In the genomic region with DNA sequence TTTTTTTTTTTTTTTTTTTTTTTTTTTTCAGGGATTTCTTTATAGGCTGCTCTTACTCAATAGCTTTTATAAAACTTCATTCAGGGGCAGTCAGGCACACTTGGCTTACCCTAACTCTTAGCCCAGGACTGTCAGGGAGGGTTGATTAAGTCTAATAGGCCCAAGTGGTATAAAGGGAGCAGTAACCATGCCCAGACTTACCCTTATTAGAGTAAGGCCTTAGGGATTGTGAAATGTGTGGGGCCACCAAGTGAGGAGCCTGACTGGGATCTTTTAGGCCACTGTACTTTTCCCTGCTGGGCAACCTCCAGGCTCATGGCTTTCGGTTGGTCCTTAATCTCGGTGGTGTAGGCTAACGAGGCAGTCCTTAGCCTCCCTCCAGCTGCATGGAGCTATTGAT, we compare ENCODE assay signal across 24 mouse cellular contexts. TPM values are rescaled to one million over a fixed set of nuclear protein-coding genes. Genes with fewer than 3 reads are reported as not detected.
DNase-seq lines count a peak whose midpoint lies in the region.
"Had no signal": no experiment of that assay in that cellular context is flagged by ENCODE, and none has a peak within 500 bp of the region (broad histone marks: within the 10 kb centered on the region; RNA-seq: fewer than 3 reads in every experiment).

No protein-coding gene starts in this region.

- H3K4me3 ChIP-seq in brown adipose tissue, adult 24 weeks (ENCODE audit: insufficient read depth, low read depth, low read length) = no peak overlapping the region
- H3K4me3 ChIP-seq: embryonic facial prominence, embryonic 13.5 days; embryonic facial prominence, embryonic 15.5 days; erythroblast, embryonic 14.5 days; forebrain, embryonic 10.5 days; forebrain, embryonic 12.5 days had no signal

- peaks cover 5% of the 10 kb centered on the region; the same call in 1 of the 2 replicates for H3K4me1 ChIP-seq in brown adipose tissue, adult 24 weeks (ENCODE audit: control insufficient read depth, insufficient read depth, insufficient read length, low read length)
- H3K4me1 ChIP-seq: embryonic facial prominence, embryonic 13.5 days; forebrain, embryonic 12.5 days had no signal

- DNase-seq in adrenal gland, adult 2 months = peak; percentile 33
- no peak for DNase-seq in adrenal gland, postnatal 10 days
- peak; percentile 22 for DNase-seq in adrenal gland, postnatal 14 days
- DNase-seq in adrenal gland, postnatal 25 days = no peak
- DNase-seq in cerebellum, postnatal 25 days = no peak
- no peak for DNase-seq in retina, postnatal 1 day
- DNase-seq: adrenal gland, postnatal 36 days; B cell, adult 2 months; cerebellum, adult 11 months; cerebellum, adult 18-20 months; cerebellum, adult 8-10 months; cerebellum, adult 9-11 months had no signal

- 0 out of 2 replicates have a peak overlapping the region, but pooled peaks have one; percentile 14 for H3K27ac ChIP-seq in brown adipose tissue, adult 24 weeks (replicated peaks; ENCODE audit: low read depth, low read length)
- H3K27ac ChIP-seq: embryonic facial prominence, embryonic 13.5 days; embryonic facial prominence, embryonic 15.5 days; forebrain, embryonic 10.5 days; forebrain, embryonic 12.5 days had no signal

RNA-seq across cellular contexts. Expression of gene Bcl2l10, which starts 1.1 kb away (rescaled TPM):
- under 1 TPM; 0.23 to 0.24 TPM for total RNA-seq in adrenal gland, adult 2 months (2021)
- polyA plus RNA-seq in adrenal gland, adult 2 months (2012; rRNA removed) = 0.13 and 0.20 TPM in 2 replicates
- total RNA-seq in adrenal gland, postnatal 10 days (2021) = under 1 TPM in 1 of 2 experiments, not detected in 1; 0.33 TPM
- total RNA-seq in adrenal gland, postnatal 14 days (2021) = not detected in 2 replicates
- total RNA-seq in adrenal gland, postnatal 25 days (2021) = not detected in 2 replicates
- polyA plus RNA-seq in brown adipose tissue, adult 24 weeks (2012; ENCODE audit: insufficient read depth, insufficient read length, missing spikeins) = not detected in 2 replicates
- total RNA-seq: CH12.LX had no signal
- polyA plus RNA-seq: activated CD4-positive, CD25-positive, alpha-beta regulatory T cell, adult 4 months; embryonic facial prominence, embryonic 11.5 days; embryonic facial prominence, embryonic 13.5 days; embryonic facial prominence, embryonic 15.5 days; erythroblast, embryonic 14.5 days; forebrain, embryonic 10.5 days; forebrain, embryonic 12.5 days; forebrain, embryonic 14.5 days; forebrain, embryonic 16.5 days; G1E had no signal

RNA-seq across cellular contexts. Expression of gene Gnb5, which starts 42.6 kb away (rescaled TPM):
- total RNA-seq in adrenal gland, adult 2 months (2021) = 10 to 100 TPM; 35.4 to 62.6 TPM
- polyA plus RNA-seq in adrenal gland, adult 2 months (2012; rRNA removed) = 31.1 and 35.5 TPM in 2 replicates
- 10 to 100 TPM; 29.1 to 32.4 TPM for total RNA-seq in adrenal gland, postnatal 10 days (2021)
- total RNA-seq in adrenal gland, postnatal 14 days (2021) = 30.0 and 32.6 TPM in 2 replicates
- 36.7 and 37.3 TPM in 2 replicates for total RNA-seq in adrenal gland, postnatal 25 days (2021)
- polyA plus RNA-seq in brown adipose tissue, adult 24 weeks (2012; ENCODE audit: insufficient read depth, insufficient read length, missing spikeins) = 21.2 and 27.0 TPM in 2 replicates
- polyA plus RNA-seq: erythroblast, embryonic 14.5 days; G1E had no signal

Comparison
In these comparisons a context has a peak if more than half of its experiments do, and no peak if none do; other contexts are left out.
1. DNase-seq: peak in adrenal gland, adult 2 months (single experiment) and adrenal gland, postnatal 14 days (single experiment); none in adrenal gland, postnatal 10 days (single experiment), adrenal gland, postnatal 25 days (single experiment), cerebellum, postnatal 25 days (0 of 2) and retina, postnatal 1 day (single experiment).